21 mouse cellular contexts compared by ENCODE assay signal in genomic region chr14:80516626-80517025, GRCm38 (mm10).
DNase-seq lines count a peak whose midpoint lies in the region; ATAC-seq lines count a peak whose summit lies in the region.
"Had no signal": no experiment of that assay in that cellular context is flagged by ENCODE, and none has a peak within 500 bp of the region (broad histone marks: within the 10 kb centered on the region; RNA-seq: fewer than 3 reads in every experiment).

No protein-coding gene starts in this region.

- no peaks in the 10 kb centered on the region for H3K36me3 ChIP-seq in midbrain, embryonic 11.5 days (ENCODE audit: control insufficient read depth, insufficient read depth, low read length)
- no peaks in the 10 kb centered on the region for H3K36me3 ChIP-seq in midbrain, embryonic 14.5 days (ENCODE audit: control insufficient read depth, insufficient read depth, low read length)
- H3K36me3 ChIP-seq: embryonic facial prominence, embryonic 13.5 days; embryonic facial prominence, embryonic 15.5 days; forebrain, embryonic 10.5 days; forebrain, embryonic 12.5 days; G1E had no signal

- no peaks in the 10 kb centered on the region for H3K4me1 ChIP-seq in midbrain, embryonic 11.5 days (ENCODE audit: control insufficient read depth, insufficient read depth, low read length)
- H3K4me1 ChIP-seq in midbrain, embryonic 14.5 days (ENCODE audit: control insufficient read depth, insufficient read depth, low read length) = no peaks in the 10 kb centered on the region
- H3K4me1 ChIP-seq: embryonic facial prominence, embryonic 13.5 days; embryonic facial prominence, embryonic 15.5 days; forebrain, embryonic 12.5 days had no signal

- no peak overlapping the region for H3K4me2 ChIP-seq in midbrain, embryonic 11.5 days
- H3K4me2 ChIP-seq in midbrain, embryonic 14.5 days (ENCODE audit: low read length) = no peak overlapping the region
- H3K4me2 ChIP-seq: embryonic facial prominence, embryonic 13.5 days; embryonic facial prominence, embryonic 15.5 days; forebrain, embryonic 12.5 days had no signal

- H3K9ac ChIP-seq in midbrain, embryonic 11.5 days (ENCODE audit: low read length) = no peak overlapping the region
- no peak overlapping the region for H3K9ac ChIP-seq in midbrain, embryonic 14.5 days (replicated peaks; ENCODE audit: low read length)
- H3K9ac ChIP-seq: embryonic facial prominence, embryonic 13.5 days; embryonic facial prominence, embryonic 15.5 days; forebrain, embryonic 12.5 days had no signal

- peak; percentile 18; the same call in 1 of the 2 replicates for ATAC-seq in cerebellum, adult (ENCODE audit: insufficient number of reproducible peaks, low FRiP score, low TSS enrichment)
- no peak for ATAC-seq in midbrain, embryonic 11.5 days (ENCODE audit: low FRiP score)
- no peak for ATAC-seq in midbrain, embryonic 14.5 days (ENCODE audit: low FRiP score, low TSS enrichment)
- ATAC-seq: CD4-positive, CD25-positive, alpha-beta regulatory T cell, adult 4 months; forebrain, embryonic 14.5 days; forebrain, embryonic 16.5 days had no signal

- H3K27me3 ChIP-seq in midbrain, embryonic 11.5 days (ENCODE audit: control insufficient read depth, insufficient read depth, low read length) = no peaks in the 10 kb centered on the region
- no peaks in the 10 kb centered on the region for H3K27me3 ChIP-seq in midbrain, embryonic 14.5 days (ENCODE audit: control insufficient read depth, insufficient read depth, low read length)
- H3K27me3 ChIP-seq: CH12.LX; embryonic facial prominence, embryonic 13.5 days; embryonic facial prominence, embryonic 15.5 days; forebrain, embryonic 12.5 days had no signal

- DNase-seq in cerebellum, postnatal 4 days (ENCODE audit: low spot score in 2 of 2) = no peak
- DNase-seq in cerebellum, adult 8-10 months = peak; percentile 2
- DNase-seq in cerebellum, adult 11-12 months = no peak
- DNase-seq in midbrain, embryonic 11.5 days (ENCODE audit: low spot score, missing footprints) = peak; percentile 75
- no peak for DNase-seq in midbrain, embryonic 14.5 days
- DNase-seq: adrenal gland, adult 2 months; adrenal gland, postnatal 10 days; adrenal gland, postnatal 25 days; B cell, adult 2 months; embryo, embryonic 11 days had no signal

- no peak overlapping the region for H3K27ac ChIP-seq in midbrain, embryonic 11.5 days (ENCODE audit: low read depth, low read length)
- H3K27ac ChIP-seq in midbrain, embryonic 14.5 days (replicated peaks; ENCODE audit: low read depth, low read length) = no peak overlapping the region
- H3K27ac ChIP-seq: embryonic facial prominence, embryonic 13.5 days; embryonic facial prominence, embryonic 15.5 days; forebrain, embryonic 10.5 days; forebrain, embryonic 12.5 days had no signal

- 92% methylated on average over 2 of the region's 2 CpGs for WGBS in midbrain, embryonic 11.5 days
- WGBS in midbrain, embryonic 14.5 days = 97% methylated on average over 2 of the region's 2 CpGs

- no peak overlapping the region for H3K4me3 ChIP-seq in midbrain, embryonic 11.5 days (ENCODE audit: low read depth, low read length)
- H3K4me3 ChIP-seq in midbrain, embryonic 14.5 days (replicated peaks; ENCODE audit: low read depth, low read length) = no peak overlapping the region
- H3K4me3 ChIP-seq: embryonic facial prominence, embryonic 13.5 days; embryonic facial prominence, embryonic 15.5 days; erythroblast, embryonic 14.5 days; forebrain, embryonic 10.5 days; forebrain, embryonic 12.5 days had no signal

- no peaks in the 10 kb centered on the region for H3K9me3 ChIP-seq in midbrain, embryonic 11.5 days (ENCODE audit: control insufficient read depth, low read length)
- H3K9me3 ChIP-seq in midbrain, embryonic 14.5 days (ENCODE audit: control insufficient read depth, low read length) = no peaks in the 10 kb centered on the region
- H3K9me3 ChIP-seq: embryonic facial prominence, embryonic 13.5 days; embryonic facial prominence, embryonic 15.5 days; forebrain, embryonic 10.5 days; forebrain, embryonic 12.5 days had no signal

Comparison
In these comparisons a context has a peak if more than half of its experiments do, and no peak if none do; other contexts are left out.
1. DNase-seq: peak in cerebellum, adult 8-10 months (single experiment) and midbrain, embryonic 11.5 days (single experiment); none in cerebellum, postnatal 4 days (0 of 2), cerebellum, adult 11-12 months (single experiment) and midbrain, embryonic 14.5 days (single experiment).